Mouse (Mus musculus) stomach, postnatal 0 days (tissue): ENCODE measurements around the gene Lingo1.

Experiments
- CTCF ChIP-seq: IDR thresholded peaks from 2 replicates; pipeline ENCODE4 v1.5.1; 2016; ENCODE audit warnings: antibody characterized with exemption, low read depth, mild to moderate bottlenecking, moderate library complexity
- EP300 ChIP-seq: optimal IDR thresholded peaks from 2 replicates; pipeline ENCODE3; 2016; ENCODE audit warnings: antibody characterized with exemption

GRCm38 (mm10) chr9:56706482-56707085, 89.7 kb downstream of the Lingo1 start:
- TF ChIP-seq CTCF (no peak), EP300 (no peak)
